Mouse (Mus musculus) limb, embryonic 15.5 days (tissue): ENCODE data around the gene Slc25a22. TPM values are rescaled to one million over a fixed set of nuclear protein-coding genes. Genes with fewer than 3 reads are reported as not detected.
A peak's percentile ranks its signal among the peaks of the same experiment; 100 is the strongest.

Source experiments
- ATAC-seq: fragments of 200-750 bp; cut with Nextera tagmentation; 2 replicates; pipeline ENCODE4 v1.8.0; 2017; ENCODE audit warnings: low read depth, moderate TSS enrichment; ENCODE audit not compliant: insufficient number of reproducible peaks, low FRiP score, low TSS enrichment
- H3K27ac ChIP-seq: fragments of 300-500 bp; sonication (generic); 2 replicates; pipeline ENCODE4 v1.5.1; 2015; ENCODE audit warnings: moderate library complexity, mild to moderate bottlenecking, inconsistent platforms
- H3K27me3 ChIP-seq: fragments of 300-500 bp; sonication (generic); 2 replicates; pipeline ENCODE4 v1.6.1; 2015; ENCODE audit warnings: inconsistent platforms
- H3K36me3 ChIP-seq: fragments of 300-500 bp; sonication (generic); 2 replicates; pipeline ENCODE4 v1.6.1; 2015; ENCODE audit warnings: inconsistent platforms
- H3K4me1 ChIP-seq: fragments of 300-500 bp; sonication (generic); 2 replicates; pipeline ENCODE4 v1.6.1; 2015; ENCODE audit warnings: inconsistent platforms
- H3K4me2 ChIP-seq: fragments of 300-500 bp; sonication (generic); 2 replicates; pipeline ENCODE4 v1.6.1; 2015; ENCODE audit warnings: mild to moderate bottlenecking, inconsistent platforms
- H3K4me3 ChIP-seq: fragments of 300-500 bp; sonication (generic); 2 replicates; pipeline ENCODE4 v1.5.1; 2015; ENCODE audit warnings: mild to moderate bottlenecking, inconsistent platforms
- H3K9ac ChIP-seq: fragments of 300-500 bp; sonication (generic); 2 replicates; pipeline ENCODE4 v1.6.1; 2015; ENCODE audit warnings: inconsistent platforms
- H3K9me3 ChIP-seq: fragments of 300-500 bp; sonication (generic); 2 replicates; pipeline ENCODE4 v1.6.1; 2016; ENCODE audit warnings: inconsistent platforms
- WGBS: fragments of 180-500 bp; shearing (Covaris S2); methylation state at CpG from one replicate; pipeline ENCODE4 v1.1.7; 2015; 5-methylcytosine and 5-hydroxymethylcytosine counted together
- polyA plus RNA-seq: library from polyadenylated mRNA; unstranded; fragments of >200 nt; fragmentation: Nextera tagmentation; extraction: Ambion mirVana; gene quantifications from 2 replicates; pipeline ENCODE4 v1.2.1, GENCODE M21; 2015

The Slc25a22 gene
- 28.8 and 29.5 TPM in 2 replicates for polyA plus RNA-seq

GRCm38 (mm10) chr7:141437178-141438120 lies at the start of gene Slc25a22:
Slc25a22 (minus strand) TSS chr7:141437892.
- Histone ChIP-seq H3K4me2 (peak within 1 kb of the TSS; percentile 82), H3K4me1 (peaks cover 67% of the 10 kb centered on the region), H3K9me3 (no peaks in the 10 kb centered on the region), H3K9ac (peak within 1 kb of the TSS; percentile 69), H3K36me3 (peaks cover 48% of the 10 kb centered on the region), H3K27ac (peak within 1 kb of the TSS; percentile 63), H3K27me3 (no peaks in the 10 kb centered on the region), H3K4me3 (peak within 1 kb of the TSS; percentile 67)
- 6% methylated on average over 53 of the region's 53 CpGs for WGBS
- peak; percentile 76 for ATAC-seq

- Histone ChIP-seq H3K4me3 (no peak overlapping the region), H3K9me3 (no peaks in the 10 kb centered on the region), H3K27ac (no peak overlapping the region), H3K4me1 (peaks cover 10% of the 10 kb centered on the region), H3K9ac (no peak overlapping the region), H3K27me3 (peaks cover 14% of the 10 kb centered on the region), H3K36me3 (peaks cover 20% of the 10 kb centered on the region), H3K4me2 (no peak overlapping the region)
- 83% methylated on average over 7 of the region's 7 CpGs for WGBS
- ATAC-seq, result no peak
Measured at GRCm38 (mm10) chr7:141487141-141487540, 49.4 kb upstream of the Slc25a22 start.

- Histone ChIP-seq H3K9me3 (no peaks in the 10 kb centered on the region), H3K27me3 (peaks cover 21% of the 10 kb centered on the region), H3K4me1 (peaks cover 19% of the 10 kb centered on the region), H3K36me3 (peaks cover 12% of the 10 kb centered on the region), H3K9ac (no peak overlapping the region), H3K4me3 (no peak overlapping the region), H3K27ac (no peak overlapping the region), H3K4me2 (no peak overlapping the region)
- 87% methylated on average over 1 of the region's 1 CpGs for WGBS
- ATAC-seq, result no peak
Measured at GRCm38 (mm10) chr7:141486239-141486638, 48.5 kb upstream of the Slc25a22 start.

GRCm38 (mm10) chr7:141485606-141486005 lies 47.9 kb upstream of the Slc25a22 start:
- WGBS, result 80% methylated on average over 2 of the region's 2 CpGs
- H3K36me3 ChIP-seq, result peaks cover 8% of the 10 kb centered on the region
- no peak overlapping the region for H3K9ac ChIP-seq
- no peak overlapping the region for H3K27ac ChIP-seq
- no peaks in the 10 kb centered on the region for H3K9me3 ChIP-seq
- peaks cover 25% of the 10 kb centered on the region for H3K4me1 ChIP-seq
- H3K4me2 ChIP-seq, result no peak overlapping the region
- no peak for ATAC-seq
- no peak overlapping the region for H3K4me3 ChIP-seq
- peaks cover 21% of the 10 kb centered on the region for H3K27me3 ChIP-seq

- H3K27me3 ChIP-seq, result peaks cover 21% of the 10 kb centered on the region
- H3K4me2 ChIP-seq, result no peak overlapping the region
- no peak overlapping the region for H3K27ac ChIP-seq
- peaks cover 8% of the 10 kb centered on the region for H3K36me3 ChIP-seq
- ATAC-seq, result no peak
- no peak overlapping the region for H3K9ac ChIP-seq
- peaks cover 28% of the 10 kb centered on the region for H3K4me1 ChIP-seq
- no peaks in the 10 kb centered on the region for H3K9me3 ChIP-seq
- H3K4me3 ChIP-seq, result no peak overlapping the region
- WGBS, result 69% methylated on average over 2 of the region's 2 CpGs
Measured at GRCm38 (mm10) chr7:141485186-141485585, 47.5 kb upstream of the Slc25a22 start.

GRCm38 (mm10) chr7:141484186-141485120 lies 46.8 kb upstream of the Slc25a22 start:
- 68% methylated on average over 5 of the region's 5 CpGs for WGBS
- no peak overlapping the region for H3K9ac ChIP-seq

GRCm38 (mm10) chr7:141483114-141483653 lies 45.5 kb upstream of the Slc25a22 start:
- no peak overlapping the region for H3K4me3 ChIP-seq
- peaks cover 32% of the 10 kb centered on the region for H3K4me1 ChIP-seq
- H3K9me3 ChIP-seq, result no peaks in the 10 kb centered on the region
- H3K27ac ChIP-seq, result no peak overlapping the region
- peaks cover 21% of the 10 kb centered on the region for H3K27me3 ChIP-seq
- H3K9ac ChIP-seq, result no peak overlapping the region
- 75% methylated on average over 6 of the region's 6 CpGs for WGBS
- H3K36me3 ChIP-seq, result 0 out of 2 replicates have a peak, but pooled peaks cover 5% of the 10 kb centered on the region
- H3K4me2 ChIP-seq, result no peak overlapping the region
- no peak for ATAC-seq

More at GRCm38 (mm10) chr7:141484186-141485120, 46.8 kb upstream of the Slc25a22 start:
- H3K27me3 ChIP-seq, result peaks cover 21% of the 10 kb centered on the region
- no peak overlapping the region for H3K27ac ChIP-seq
- no peak overlapping the region for H3K4me2 ChIP-seq
- no peaks in the 10 kb centered on the region for H3K9me3 ChIP-seq
- no peak for ATAC-seq
- peaks cover 28% of the 10 kb centered on the region for H3K4me1 ChIP-seq
- H3K4me3 ChIP-seq, result no peak overlapping the region
- peaks cover 6% of the 10 kb centered on the region for H3K36me3 ChIP-seq

- H3K4me2 ChIP-seq, result peak overlapping the region; percentile 98
- H3K9me3 ChIP-seq, result no peaks in the 10 kb centered on the region
- ATAC-seq, result no peak
- 0 out of 2 replicates have a peak, but pooled peaks cover 5% of the 10 kb centered on the region for H3K36me3 ChIP-seq
- peaks cover 38% of the 10 kb centered on the region for H3K4me1 ChIP-seq
- peak overlapping the region; percentile 54 for H3K4me3 ChIP-seq
- H3K27ac ChIP-seq, result no peak overlapping the region
- 9% methylated on average over 11 of the region's 11 CpGs for WGBS
- peak overlapping the region; percentile 33; the same call in 1 of the 2 replicates for H3K9ac ChIP-seq
- H3K27me3 ChIP-seq, result peaks cover 21% of the 10 kb centered on the region
Measured at GRCm38 (mm10) chr7:141482531-141483024, 44.9 kb upstream of the Slc25a22 start.

GRCm38 (mm10) chr7:141481498-141482401 lies 44.1 kb upstream of the Slc25a22 start:
- Histone ChIP-seq H3K4me2 (peak overlapping the region; percentile 98), H3K9me3 (no peaks in the 10 kb centered on the region), H3K9ac (peak overlapping the region; percentile 33; the same call in 1 of the 2 replicates), H3K4me1 (peaks cover 46% of the 10 kb centered on the region), H3K27me3 (peaks cover 21% of the 10 kb centered on the region), H3K27ac (peak overlapping the region; percentile 7; the same call in 1 of the 2 replicates), H3K36me3 (no peaks in the 10 kb centered on the region), H3K4me3 (peak overlapping the region; percentile 54)
- ATAC-seq, result no peak
- under 1% methylated on average over 79 of the region's 81 CpGs for WGBS

GRCm38 (mm10) chr7:141480842-141481497 lies 43.3 kb upstream of the Slc25a22 start:
- Histone ChIP-seq H3K4me2 (peak overlapping the region; percentile 98), H3K4me3 (peak overlapping the region; percentile 54), H3K4me1 (peaks cover 54% of the 10 kb centered on the region), H3K27ac (peak overlapping the region; percentile 7; the same call in 1 of the 2 replicates), H3K9me3 (no peaks in the 10 kb centered on the region), H3K36me3 (no peaks in the 10 kb centered on the region), H3K27me3 (peaks cover 21% of the 10 kb centered on the region), H3K9ac (no peak overlapping the region)
- no peak for ATAC-seq
- WGBS, result 8% methylated on average over 10 of the region's 10 CpGs
